Mouse (Mus musculus) E14TG2a.4 (cell line): ENCODE measurements around the gene Celsr1.

ENCODE experiments used
- CTCF ChIP-seq: conservative IDR thresholded peaks from 2 replicates; pipeline ENCODE4 v1.5.1; 2014; ENCODE audit warnings: low read length
- NANOG ChIP-seq: IDR thresholded peaks from 2 replicates; pipeline ENCODE4 v1.6.1; 2014; ENCODE audit warnings: borderline replicate concordance, low read length, mixed read lengths
- POU5F1 ChIP-seq: IDR thresholded peaks from 2 replicates; pipeline ENCODE4 v1.6.1; 2014; ENCODE audit warnings: low read length, borderline replicate concordance

GRCm38 (mm10) chr15:86033191-86033841 is at the start of gene Celsr1:
- no peak for TF ChIP-seq CTCF
- TF ChIP-seq POU5F1: no peak
- no peak for TF ChIP-seq NANOG
